16 mouse cellular contexts compared by ENCODE assay signal in genomic region chr6:38921810-38922116, GRCm38 (mm10). TPM values are rescaled to one million over a fixed set of nuclear protein-coding genes. Genes with fewer than 3 reads are reported as not detected.
A peak's percentile ranks its signal among the peaks of the same experiment; 100 is the strongest.
DNase-seq lines count a peak whose midpoint lies in the region; ATAC-seq and TF ChIP-seq lines count a peak whose summit lies in the region.
"Had no signal": no experiment of that assay in that cellular context is flagged by ENCODE, and none has a peak within 500 bp of the region (broad histone marks: within the 10 kb centered on the region; RNA-seq: fewer than 3 reads in every experiment).

No protein-coding gene starts in this region.

- H3K9ac ChIP-seq in heart, embryonic 12.5 days, result no peak overlapping the region
- H3K9ac ChIP-seq in liver, embryonic 11.5 days (ENCODE audit: low read depth, low read length), result peak overlapping the region; percentile 39
- H3K9ac ChIP-seq in stomach, postnatal 0 days (ENCODE audit: low read length), result no peak overlapping the region
- H3K9ac ChIP-seq: forebrain, postnatal 0 days; hindbrain, embryonic 12.5 days; neural tube, embryonic 13.5 days had no signal

- H3K27me3 ChIP-seq in heart, embryonic 12.5 days (replicated peaks), result no peaks in the 10 kb centered on the region
- H3K27me3 ChIP-seq in liver, embryonic 11.5 days (replicated peaks; ENCODE audit: control insufficient read depth, insufficient read depth, low read length), result no peaks in the 10 kb centered on the region
- H3K27me3 ChIP-seq in stomach, postnatal 0 days (ENCODE audit: control insufficient read depth, insufficient read depth, low read length), result no peaks in the 10 kb centered on the region
- H3K27me3 ChIP-seq: hindbrain, embryonic 12.5 days; neural tube, embryonic 13.5 days had no signal

- no peak for DNase-seq in heart, adult 11 months
- peak; percentile 17 to 52 for DNase-seq in spleen, postnatal 36 days (ENCODE audit: low spot score in 2 of 2)
- DNase-seq in spleen, adult 18-20 months, result no peak
- DNase-seq in liver, embryonic 11.5 days (ENCODE audit: low spot score), result no peak
- DNase-seq in stomach, postnatal 0 days (ENCODE audit: low spot score), result no peak
- no peak for DNase-seq in T-cell, adult 2 months (ENCODE audit: low spot score)
- no peak for DNase-seq in adrenal gland, postnatal 10 days
- DNase-seq: adrenal gland, adult 8-10 months; cerebellum, adult 2 months; forebrain, postnatal 0 days; gastrocnemius, postnatal 14 days; kidney, adult 11 months; thymus, adult 2 months had no signal

- no peak for TF ChIP-seq EP300 in stomach, postnatal 0 days (optimal IDR thresholded peaks at IDR 0.05)

- no peak overlapping the region for H3K4me3 ChIP-seq in heart, embryonic 12.5 days
- H3K4me3 ChIP-seq in liver, embryonic 11.5 days (ENCODE audit: low read depth, low read length), result 0 out of 2 replicates have a peak overlapping the region, but pooled peaks have one; percentile 5
- H3K4me3 ChIP-seq in stomach, postnatal 0 days (ENCODE audit: low read depth, low read length), result no peak overlapping the region
- H3K4me3 ChIP-seq: hindbrain, embryonic 12.5 days; neural tube, embryonic 13.5 days had no signal

- no peaks in the 10 kb centered on the region for H3K9me3 ChIP-seq in heart, embryonic 12.5 days (replicated peaks)
- no peaks in the 10 kb centered on the region for H3K9me3 ChIP-seq in liver, embryonic 11.5 days (ENCODE audit: control insufficient read depth, low read length)
- H3K9me3 ChIP-seq in stomach, postnatal 0 days (ENCODE audit: control insufficient read depth, low read length), result no peaks in the 10 kb centered on the region
- H3K9me3 ChIP-seq: hindbrain, embryonic 12.5 days; neural tube, embryonic 13.5 days had no signal

- H3K36me3 ChIP-seq in heart, embryonic 12.5 days, result no peaks in the 10 kb centered on the region
- no peaks in the 10 kb centered on the region for H3K36me3 ChIP-seq in liver, embryonic 11.5 days (ENCODE audit: control insufficient read depth, insufficient read depth, low read length)
- no peaks in the 10 kb centered on the region for H3K36me3 ChIP-seq in stomach, postnatal 0 days (ENCODE audit: control insufficient read depth, insufficient read depth, low read length)
- H3K36me3 ChIP-seq: hindbrain, embryonic 12.5 days; neural tube, embryonic 13.5 days had no signal

- no peak for TF ChIP-seq CTCF in stomach, postnatal 0 days (IDR thresholded peaks at IDR 0.05; ENCODE audit: low read depth)

- H3K27ac ChIP-seq in heart, embryonic 12.5 days (ENCODE audit: poor library complexity, severe bottlenecking), result peak overlapping the region; percentile 48; the same call in 1 of the 2 replicates
- H3K27ac ChIP-seq in liver, embryonic 11.5 days (ENCODE audit: low read depth, low read length), result peak overlapping the region; percentile 98
- 0 out of 2 replicates have a peak overlapping the region, but pooled peaks have one; percentile 31 for H3K27ac ChIP-seq in stomach, postnatal 0 days (replicated peaks)
- H3K27ac ChIP-seq: hindbrain, embryonic 12.5 days; neural tube, embryonic 13.5 days had no signal

- H3K4me2 ChIP-seq in heart, embryonic 12.5 days, result peak overlapping the region; percentile 25; the same call in 1 of the 2 replicates
- H3K4me2 ChIP-seq in liver, embryonic 11.5 days, result peak overlapping the region; percentile 47
- H3K4me2 ChIP-seq in stomach, postnatal 0 days (replicated peaks; ENCODE audit: low read depth), result no peak overlapping the region
- H3K4me2 ChIP-seq: hindbrain, embryonic 12.5 days; neural tube, embryonic 13.5 days had no signal

- ATAC-seq in heart, embryonic 12.5 days (ENCODE audit: insufficient number of reproducible peaks, low FRiP score), result no peak
- peak; percentile 30 for ATAC-seq in liver, embryonic 11.5 days (replicated peaks; ENCODE audit: low FRiP score)
- no peak for ATAC-seq in stomach, postnatal 0 days (ENCODE audit: low FRiP score, low TSS enrichment)

- peaks cover 48% of the 10 kb centered on the region for H3K4me1 ChIP-seq in heart, embryonic 12.5 days (replicated peaks)
- H3K4me1 ChIP-seq in liver, embryonic 11.5 days (replicated peaks; ENCODE audit: control insufficient read depth, insufficient read depth, low read length), result peaks cover 67% of the 10 kb centered on the region
- no peaks in the 10 kb centered on the region for H3K4me1 ChIP-seq in stomach, postnatal 0 days (replicated peaks; ENCODE audit: control insufficient read depth, insufficient read depth)
- H3K4me1 ChIP-seq: hindbrain, embryonic 12.5 days had no signal

- 55% methylated on average over 8 of the region's 8 CpGs for WGBS in heart, embryonic 12.5 days
- 67% methylated on average over 8 of the region's 8 CpGs for WGBS in liver, embryonic 11.5 days
- 75% methylated on average over 8 of the region's 8 CpGs for WGBS in stomach, postnatal 0 days

RNA-seq across cellular contexts. Expression of gene Hipk2, which starts 45.8 kb away (rescaled TPM):
- polyA plus RNA-seq in heart, embryonic 12.5 days (2016; fragmentation: Nextera tagmentation; extraction: Ambion mirVana), result 12.5 and 15.2 TPM in 2 replicates
- polyA plus RNA-seq in liver, embryonic 11.5 days (2014; fragmentation: Nextera tagmentation; extraction: Ambion mirVana), result 21.4 and 27.4 TPM in 2 replicates
- 13.7 and 13.9 TPM in 2 replicates for polyA plus RNA-seq in stomach, postnatal 0 days (2015; fragmentation: Nextera tagmentation; extraction: Ambion mirVana)
- total RNA-seq in adrenal gland, postnatal 10 days (2021), result 10 to 100 TPM; 72.8 to 88.4 TPM

RNA-seq across cellular contexts. Expression of gene Tbxas1, which starts 46.6 kb away (rescaled TPM):
- 3.4 and 4.0 TPM in 2 replicates for polyA plus RNA-seq in heart, embryonic 12.5 days (2016; fragmentation: Nextera tagmentation; extraction: Ambion mirVana)
- polyA plus RNA-seq in liver, embryonic 11.5 days (2014; fragmentation: Nextera tagmentation; extraction: Ambion mirVana), result 11.5 and 12.0 TPM in 2 replicates
- 1.9 and 2.0 TPM in 2 replicates for polyA plus RNA-seq in stomach, postnatal 0 days (2015; fragmentation: Nextera tagmentation; extraction: Ambion mirVana)
- 1 to 10 TPM; 3.1 to 3.7 TPM for total RNA-seq in adrenal gland, postnatal 10 days (2021)

Comparison
In these comparisons a context has a peak if more than half of its experiments do, and no peak if none do; other contexts are left out.
1. DNase-seq: peak in spleen, postnatal 36 days (2 of 2); none in heart, adult 11 months (single experiment), spleen, adult 18-20 months (0 of 2), liver, embryonic 11.5 days (single experiment), stomach, postnatal 0 days (single experiment), T-cell, adult 2 months (single experiment) and adrenal gland, postnatal 10 days (single experiment).
2. H3K27ac ChIP-seq: peak in every context shown above with its lines; median percentile 98 in liver, embryonic 11.5 days; 48 in heart, embryonic 12.5 days; 31 in stomach, postnatal 0 days.